Mouse (Mus musculus): ENCODE data around the gene Il17rc. TPM values are rescaled to one million over a fixed set of nuclear protein-coding genes. Genes with fewer than 3 reads are reported as not detected.

Il17rc gene
- total RNA-seq, 2 experiments from 2014 or later: 3.8 to 5.1 TPM

- no peak for DNase-seq
- intact Hi-C loops (cut with DNase I): no loop called here
Measured at GRCm38 (mm10) chr6:113487125-113487576, 15.9 kb downstream of the Il17rc start.

- intact Hi-C loops (cut with DNase I): no loop called here
- no peak for DNase-seq
Measured at GRCm38 (mm10) chr6:113489410-113489809, 18.2 kb downstream of the Il17rc start.

- no peak for DNase-seq
- intact Hi-C loops (cut with DNase I): no loop called here
Measured at GRCm38 (mm10) chr6:113492101-113492864, 21.1 kb downstream of the Il17rc start.

GRCm38 (mm10) chr6:113494258-113494788 is 23.1 kb downstream of the Il17rc start:
- intact Hi-C loops (cut with DNase I): no loop called here
- DNase-seq: peak; percentile 68 to 75

- intact Hi-C loops (cut with DNase I): no loop called here
- no peak for DNase-seq
Measured at GRCm38 (mm10) chr6:113495071-113495675, 23.9 kb downstream of the Il17rc start.

GRCm38 (mm10) chr6:113499346-113499745 is 28.1 kb downstream of the Il17rc start:
- intact Hi-C loops (cut with DNase I): no loop called here

GRCm38 (mm10) chr6:113501388-113502084 is 30.3 kb downstream of the Il17rc start, which contains the start of gene Prrt3:
Gene Prrt3, minus strand, starts transcription at chr6:113501931.
- DNase-seq: no peak
- intact Hi-C loops (cut with DNase I): no loop called here

More at GRCm38 (mm10) chr6:113499346-113499745, 28.1 kb downstream of the Il17rc start:
- DNase-seq: no peak

GRCm38 (mm10) chr6:113502801-113503200 is 31.6 kb downstream of the Il17rc start:
- no peak for DNase-seq
- intact Hi-C loops (cut with DNase I): no loop called here

- no peak for DNase-seq
Measured at GRCm38 (mm10) chr6:113505689-113506088, 34.5 kb downstream of the Il17rc start.

GRCm38 (mm10) chr6:113507130-113507529 is 35.9 kb downstream of the Il17rc start:
- DNase-seq: no peak
- intact Hi-C loops (cut with DNase I): no loop called here

More at GRCm38 (mm10) chr6:113505689-113506088, 34.5 kb downstream of the Il17rc start:
- intact Hi-C loops (cut with DNase I): no loop called here

GRCm38 (mm10) chr6:113508272-113508946 is 37.2 kb downstream of the Il17rc start:
- peak in 1 of 2 experiments; percentile 66 for DNase-seq
- intact Hi-C loops (cut with DNase I): no loop called here

GRCm38 (mm10) chr6:113508947-113509280 is 37.7 kb downstream of the Il17rc start:
- intact Hi-C loops (cut with DNase I): no loop called here
- DNase-seq: peak; percentile 31 to 35

- intact Hi-C loops (cut with DNase I): no loop called here
Measured at GRCm38 (mm10) chr6:113513944-113514343, 42.7 kb downstream of the Il17rc start.

GRCm38 (mm10) chr6:113514600-113514999 is 43.4 kb downstream of the Il17rc start:
- DNase-seq: no peak
- intact Hi-C loops (cut with DNase I): no loop called here

More at GRCm38 (mm10) chr6:113513944-113514343, 42.7 kb downstream of the Il17rc start:
- no peak for DNase-seq

GRCm38 (mm10) chr6:113517434-113518080 is 46.3 kb downstream of the Il17rc start:
- DNase-seq: no peak
- intact Hi-C loops (cut with DNase I): no loop called here

GRCm38 (mm10) chr6:113522310-113522709 is 51.1 kb downstream of the Il17rc start:
- no peak for DNase-seq
- intact Hi-C loops (cut with DNase I): no loop called here

- DNase-seq: no peak
- intact Hi-C loops (cut with DNase I): no loop called here
Measured at GRCm38 (mm10) chr6:113523420-113523819, 52.2 kb downstream of the Il17rc start.

GRCm38 (mm10) chr6:113530932-113531839 is 60.0 kb downstream of the Il17rc start, which contains the start of the genes Emc3 and Fancd2:
Gene Emc3, minus strand, starts transcription at chr6:113531652.
Gene Fancd2, plus strand, starts transcription at chr6:113531682.
- peak; percentile 81 to 95 for DNase-seq
- intact Hi-C loops (cut with DNase I): no loop called here

Measured in gastrocnemius, postnatal 36 days (tissue).